Mouse (Mus musculus) gastrocnemius, postnatal 10 days (tissue): ENCODE data around the gene Dnah14. TPM values are rescaled to one million over a fixed set of nuclear protein-coding genes. Genes with fewer than 3 reads are reported as not detected.

Source experiments
- DNase-seq: peaks from one replicate; pipeline ENCODE4 v3.0.0; 2021; ENCODE audit warnings: mixed read lengths
- long read RNA-seq, 2 experiments: library from polyadenylated mRNA; stranded (forward); transcript quantifications; one replicate each; pipeline ENCODE4 v2.0.0; 2021
- total RNA-seq, 2 experiments: library from RNA; stranded (reverse); gene quantifications; 2 replicates each; pipeline ENCODE4 v1.2.3; 2021

Gene Dnah14
- total RNA-seq, result under 1 TPM; 0.12 to 0.65 TPM
- long read RNA-seq, experiment 1, partial matches to known transcripts, result 0 of 1 reads
- long read RNA-seq, experiment 1, other reads (novel, unspliced or antisense), result 1 of 1 reads
- long read RNA-seq, experiment 2, result 0 reads

DNA sequence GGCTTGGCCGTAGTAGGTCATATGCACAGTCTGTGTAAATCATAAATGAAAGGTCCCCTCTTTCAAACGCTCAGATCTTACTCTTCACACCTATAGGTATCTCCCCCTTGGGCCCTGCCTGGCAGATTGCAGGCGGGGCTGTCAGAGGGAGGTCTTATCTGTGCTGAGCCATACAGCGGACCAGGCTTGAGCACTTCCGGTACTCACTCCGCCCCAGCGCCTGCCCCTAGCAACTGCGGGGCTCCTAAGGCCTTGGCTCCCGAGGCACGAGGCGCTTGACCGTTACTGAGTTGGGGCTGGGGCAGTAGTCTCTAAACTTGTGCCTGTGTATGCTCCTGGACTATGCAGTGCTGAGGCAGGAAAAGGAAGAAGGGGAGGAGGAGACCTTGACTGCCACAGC, at the start of gene Dnah14:
Gene Dnah14 (plus strand): TSS at position 238 of the 400 bp plus-strand sequence.
- DNase-seq, result no peak

DNA sequence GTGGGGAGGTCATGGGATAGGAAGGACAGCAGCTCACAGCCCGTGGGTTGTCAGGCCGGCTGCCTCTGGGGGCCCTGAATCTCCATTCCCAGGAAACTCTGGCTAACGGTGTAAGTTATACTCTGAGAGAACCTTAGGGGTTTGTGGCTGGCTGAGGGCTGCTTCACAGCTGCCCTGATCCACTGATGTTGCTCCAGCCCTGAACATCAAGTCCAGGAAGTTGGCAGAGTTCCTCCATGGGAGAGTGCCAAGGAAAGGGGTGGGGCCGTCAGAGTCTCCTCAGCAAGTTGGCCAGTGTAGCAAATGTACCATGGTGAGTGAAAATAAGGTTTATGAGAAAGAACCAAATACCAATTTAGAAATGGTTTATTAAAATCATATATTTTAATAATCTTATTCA, 47.0 kb upstream of the Dnah14 start:
- DNase-seq, result peak; percentile 88

DNA sequence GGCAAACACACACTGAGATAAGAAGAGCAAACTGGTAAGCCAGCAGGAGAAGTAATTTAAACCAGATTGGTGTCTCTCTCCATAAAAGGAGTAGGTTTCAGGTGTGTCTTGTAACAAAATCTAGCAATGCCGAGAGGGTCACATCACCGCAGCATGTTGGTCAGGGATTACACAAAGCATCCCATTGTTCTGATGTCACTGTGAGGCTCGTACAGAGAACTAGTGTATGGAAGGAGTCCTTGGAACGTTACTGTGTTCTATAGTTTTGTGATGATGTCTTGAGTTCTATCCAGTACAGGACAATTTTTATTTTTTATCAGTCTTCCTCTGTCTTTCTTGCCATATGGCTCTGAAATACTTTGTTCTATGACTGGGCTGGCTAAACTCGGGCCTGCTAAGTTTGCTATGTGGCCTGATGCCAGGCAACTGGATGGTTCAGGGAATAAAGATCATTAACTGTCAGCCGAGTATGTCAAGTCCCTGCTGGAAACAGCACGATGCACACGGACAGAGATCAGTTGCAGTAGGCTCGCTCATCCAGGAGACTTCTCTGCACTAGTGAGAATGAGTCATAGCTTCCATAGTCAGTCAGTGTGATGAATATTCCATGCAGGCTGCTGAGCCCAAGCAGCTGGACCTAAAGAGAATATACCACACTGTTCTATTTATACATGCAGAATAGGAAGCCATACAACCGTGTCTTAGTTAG, 41.0 kb upstream of the Dnah14 start:
- DNase-seq, result no peak

DNA sequence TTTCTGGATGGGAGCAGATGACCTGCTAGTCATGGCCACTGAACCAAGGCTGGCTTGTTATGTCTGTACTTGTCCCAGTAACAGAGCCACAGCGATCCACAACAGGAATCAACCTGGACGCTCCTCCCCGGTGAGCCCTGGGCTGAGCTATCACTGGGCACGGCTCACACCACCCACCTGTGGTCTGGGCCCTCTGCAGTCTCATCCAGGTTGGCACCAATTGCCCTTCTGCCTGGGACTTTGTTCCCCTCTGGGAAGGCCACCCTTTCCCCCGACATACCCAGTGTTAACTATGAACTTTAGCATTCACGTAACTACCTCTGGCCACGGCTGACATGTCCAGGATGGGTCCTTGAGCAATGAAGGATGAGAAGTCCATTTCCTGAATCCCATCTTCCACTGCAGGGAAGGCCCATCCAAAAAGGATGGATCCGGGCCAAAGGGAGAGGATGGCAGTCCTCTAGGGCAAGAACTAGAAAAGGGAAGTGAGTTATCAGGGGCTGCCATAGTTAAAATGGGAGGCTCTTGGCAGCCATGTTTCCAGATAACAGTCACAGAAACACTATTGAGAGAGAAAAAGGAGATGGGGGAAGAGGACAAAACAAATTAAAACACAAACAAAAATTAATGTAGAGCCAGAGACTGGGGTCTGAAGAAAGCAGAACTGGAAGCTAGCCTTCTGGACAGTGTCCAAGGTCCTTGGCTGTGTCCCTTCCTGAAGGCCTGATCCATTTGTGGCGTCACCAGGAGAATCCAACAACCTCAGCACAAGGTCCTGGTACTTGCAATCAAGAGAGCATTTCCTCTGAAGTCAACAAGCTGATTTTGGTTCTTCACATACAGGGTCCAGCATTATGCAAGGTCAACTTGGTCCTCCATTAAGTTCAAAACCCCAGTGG, 38.5 kb upstream of the Dnah14 start:
- no peak for DNase-seq

DNA sequence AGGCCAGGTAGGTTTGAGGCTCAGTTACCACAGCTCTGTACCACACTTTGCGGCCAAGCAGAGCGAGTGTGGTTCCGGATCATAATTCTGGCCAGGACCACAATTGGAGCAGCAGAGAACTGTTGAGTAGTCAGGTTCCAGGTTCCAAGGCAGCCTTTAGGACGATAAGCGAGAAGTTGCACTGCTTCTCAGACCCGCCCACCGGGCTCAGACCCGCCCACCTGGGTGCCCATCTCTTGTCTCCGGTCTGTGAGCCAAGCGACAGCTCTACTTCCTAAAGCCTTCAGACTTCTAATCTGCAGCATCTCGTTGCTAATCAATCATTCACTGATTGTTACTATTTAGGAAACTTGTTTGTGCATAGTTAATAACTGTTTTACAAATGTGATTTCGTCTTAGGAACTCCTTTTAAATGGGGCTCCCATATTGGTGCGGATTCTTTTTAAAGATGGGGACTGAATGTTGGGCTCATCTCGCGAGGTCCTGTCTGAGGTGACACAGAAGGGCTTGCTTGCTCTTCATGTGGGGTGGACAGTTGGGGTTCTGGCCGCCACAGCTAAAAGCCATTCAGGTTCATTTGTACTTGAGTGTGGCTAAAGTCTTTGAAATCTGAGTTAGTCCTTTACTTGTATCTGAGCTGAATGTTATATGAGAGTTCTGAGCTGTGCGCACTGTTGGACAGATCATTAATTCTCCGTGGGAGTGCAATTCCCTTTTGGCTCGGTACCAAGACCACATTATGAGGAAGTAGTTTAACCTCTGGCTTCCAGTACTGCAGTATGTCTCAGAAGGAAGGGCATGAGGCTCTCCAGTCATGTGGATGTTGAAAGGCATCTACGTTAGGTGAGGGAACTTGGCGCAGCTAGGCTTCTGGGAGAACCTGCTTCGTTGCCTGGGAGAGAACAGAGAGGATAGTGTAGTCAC, 36.3 kb upstream of the Dnah14 start:
- no peak for DNase-seq

DNA sequence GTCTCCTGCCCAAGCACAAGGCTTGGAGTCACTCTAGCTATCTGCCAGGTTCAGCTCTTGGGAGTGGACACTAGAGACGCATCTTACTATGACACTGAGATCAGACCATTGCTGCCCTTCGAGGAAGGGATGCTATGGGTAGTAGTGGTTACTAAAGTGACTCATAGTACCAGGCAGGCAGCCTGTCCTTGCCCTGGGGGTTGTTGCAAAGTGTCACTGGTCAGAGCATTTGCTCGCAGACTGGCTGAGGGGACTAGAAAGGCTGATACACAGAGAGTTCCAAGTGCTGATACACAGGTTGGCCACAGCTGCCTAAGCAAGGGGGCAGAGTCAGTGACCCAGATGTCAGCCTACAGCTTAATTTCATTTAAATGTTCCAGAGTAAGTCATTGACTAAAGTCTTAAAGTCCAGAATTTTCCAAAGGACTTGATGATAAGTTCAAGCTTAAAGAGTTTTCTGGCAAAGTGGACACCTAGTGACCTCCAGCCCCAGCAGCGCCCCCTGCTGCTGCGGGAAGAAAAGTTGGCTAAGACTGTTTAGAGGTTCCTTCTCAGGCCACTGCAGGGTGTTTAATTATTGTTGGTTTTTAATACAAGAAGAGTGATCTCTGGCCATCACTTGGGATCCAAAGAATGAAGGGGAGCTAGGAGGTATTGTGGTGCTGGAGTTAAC, 32.5 kb upstream of the Dnah14 start:
- peak; percentile 49 for DNase-seq

DNA sequence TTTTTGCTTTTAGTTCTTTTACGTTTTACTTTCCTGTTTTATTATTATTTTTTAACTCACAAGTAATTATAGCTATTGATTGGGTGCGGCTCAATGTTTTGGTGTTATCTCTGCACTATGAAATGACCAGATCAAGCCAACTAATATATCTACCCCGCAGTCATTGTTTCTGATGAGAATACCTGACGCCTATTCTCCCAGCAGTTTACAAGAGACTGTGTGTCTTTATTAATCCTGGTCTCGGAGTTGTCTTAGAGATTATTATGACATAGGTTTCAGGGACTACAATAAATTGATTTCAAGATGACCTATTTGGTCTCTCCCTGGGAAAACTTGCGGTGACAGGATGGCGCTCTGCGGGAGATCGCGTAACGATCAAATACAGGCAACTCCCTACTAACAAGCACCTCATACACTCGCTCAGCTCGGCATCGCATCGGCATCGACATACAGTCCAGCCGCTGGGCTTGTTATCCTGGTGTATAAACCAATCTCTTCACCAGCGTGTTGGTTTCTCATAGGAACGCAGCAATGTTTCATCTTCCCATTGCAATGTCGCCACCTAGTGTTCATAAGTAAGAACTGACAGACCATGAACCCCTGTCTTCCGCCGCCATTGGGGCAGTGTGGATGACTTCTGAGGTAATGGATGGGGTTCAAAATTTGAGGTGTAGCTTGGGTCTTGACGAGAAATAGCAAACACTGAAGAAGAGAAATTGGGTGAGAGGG, 31.2 kb upstream of the Dnah14 start:
- DNase-seq, result peak; percentile 42

DNA sequence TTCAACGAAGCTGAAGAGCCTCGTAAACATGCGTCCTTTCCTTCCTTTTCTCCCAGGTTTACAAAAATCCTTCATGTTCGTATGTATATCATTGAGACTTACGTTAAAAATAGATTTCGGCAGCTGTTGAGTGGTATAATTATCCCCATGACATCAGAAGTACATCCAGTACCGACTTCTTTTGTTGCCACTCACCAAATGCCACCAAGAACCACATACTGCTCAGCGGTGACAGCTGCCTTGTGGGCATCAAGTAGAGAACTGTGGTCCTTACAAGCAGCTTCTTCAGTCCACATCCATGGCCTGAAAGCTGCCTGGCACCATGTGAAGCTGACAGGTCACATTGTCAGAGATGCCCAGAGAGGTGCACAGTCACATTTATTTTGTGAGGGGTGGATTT, 26.4 kb upstream of the Dnah14 start:
- no peak for DNase-seq

DNA sequence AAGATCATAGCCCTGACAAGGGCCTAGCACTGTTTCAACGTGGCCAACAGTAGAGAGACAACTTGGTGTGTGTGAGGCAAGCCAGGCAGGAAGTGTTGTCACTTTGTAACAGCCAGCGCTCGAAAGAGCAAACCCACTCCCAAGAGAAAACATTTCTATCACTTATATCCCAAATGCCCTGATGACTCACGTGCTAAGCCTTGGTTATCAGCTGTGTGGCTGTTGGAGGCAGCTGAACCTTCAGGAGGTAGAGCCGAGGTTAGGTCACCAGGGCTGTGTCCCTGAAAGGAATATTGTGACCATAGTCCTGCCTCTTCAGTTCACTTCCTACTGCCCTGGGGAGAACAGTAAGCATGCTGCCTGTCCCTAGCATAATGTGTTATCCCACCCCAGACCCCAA, 25.5 kb upstream of the Dnah14 start:
- DNase-seq, result no peak

DNA sequence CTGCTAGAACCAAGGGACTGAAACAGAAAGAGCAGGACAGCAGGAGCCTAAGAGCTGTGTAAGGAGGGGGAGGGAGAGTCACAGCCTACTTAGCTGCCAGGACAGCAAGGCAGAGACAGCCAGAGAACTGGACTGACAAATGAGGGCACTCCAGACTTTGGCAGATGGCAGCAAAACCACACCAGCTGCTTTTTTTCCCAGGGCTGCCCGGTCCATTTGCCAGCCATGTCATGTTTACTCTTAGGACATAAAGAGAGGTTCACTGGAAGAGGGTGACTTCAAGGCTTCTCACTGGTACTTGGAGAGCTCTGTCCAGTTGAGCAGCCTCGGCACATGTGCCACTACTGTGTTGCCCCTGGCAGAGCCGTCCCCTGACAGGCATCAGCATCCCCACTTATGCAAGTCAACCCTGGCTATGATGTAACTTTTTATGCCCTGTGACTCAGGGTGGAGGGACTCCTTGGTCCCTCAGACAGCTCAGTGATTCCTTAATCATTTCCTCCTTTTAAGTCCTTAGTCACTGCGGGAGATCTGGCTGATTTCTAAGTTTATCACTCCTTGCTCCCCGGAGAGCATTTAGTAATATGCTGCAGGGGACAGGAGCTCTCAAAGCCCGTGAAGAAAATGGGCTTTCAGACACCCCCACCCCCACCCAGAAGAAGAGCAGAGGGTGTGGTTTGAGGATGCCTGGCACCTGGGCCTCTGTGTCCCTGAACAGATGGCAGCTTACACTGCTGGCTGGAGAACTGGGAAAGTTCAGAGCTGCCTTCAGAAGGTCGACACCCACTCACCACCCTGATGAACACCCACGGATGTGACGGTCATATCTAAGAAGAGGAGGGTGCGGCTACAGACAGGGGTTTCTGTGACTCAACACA, 23.6 kb upstream of the Dnah14 start:
- DNase-seq, result no peak

DNA sequence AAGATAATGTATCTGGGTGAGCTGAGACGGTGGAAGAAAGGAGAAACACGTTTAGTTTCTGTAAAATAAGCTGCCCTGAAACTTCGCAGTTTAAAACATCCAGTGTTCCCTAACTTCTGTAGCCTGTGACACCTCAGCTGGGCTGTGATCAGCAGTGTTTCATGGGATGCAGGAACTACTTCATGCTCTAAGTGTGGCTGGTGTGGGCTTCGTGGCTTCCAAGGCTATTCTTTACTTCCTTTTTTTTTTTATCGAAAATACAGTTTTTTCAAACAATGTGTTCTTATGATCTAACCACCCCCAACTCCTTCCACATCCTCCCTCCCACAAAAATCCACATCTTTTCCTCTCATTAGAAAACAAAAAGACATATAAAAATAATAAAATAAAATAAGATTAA, 20.9 kb upstream of the Dnah14 start:
- DNase-seq, result no peak

DNA sequence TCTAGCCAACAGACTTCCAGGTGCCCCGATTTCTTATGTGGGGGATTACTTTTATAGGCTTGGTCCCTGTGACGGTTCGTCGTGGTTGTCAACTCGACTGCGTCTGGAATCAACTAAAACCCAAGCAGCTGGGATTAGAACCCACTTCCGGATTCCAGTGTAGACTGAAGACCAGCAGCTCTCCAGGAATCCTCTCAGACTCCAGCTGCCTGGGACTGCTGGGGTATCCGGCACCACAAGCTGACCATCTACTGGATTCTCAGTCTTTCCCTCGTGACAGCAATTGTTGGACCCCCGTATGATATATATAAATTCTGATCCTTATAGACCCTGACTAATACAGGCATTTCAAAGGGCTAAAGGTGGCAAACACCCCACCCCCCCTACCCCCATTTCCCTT, 16.7 kb upstream of the Dnah14 start:
- DNase-seq, result no peak

DNA sequence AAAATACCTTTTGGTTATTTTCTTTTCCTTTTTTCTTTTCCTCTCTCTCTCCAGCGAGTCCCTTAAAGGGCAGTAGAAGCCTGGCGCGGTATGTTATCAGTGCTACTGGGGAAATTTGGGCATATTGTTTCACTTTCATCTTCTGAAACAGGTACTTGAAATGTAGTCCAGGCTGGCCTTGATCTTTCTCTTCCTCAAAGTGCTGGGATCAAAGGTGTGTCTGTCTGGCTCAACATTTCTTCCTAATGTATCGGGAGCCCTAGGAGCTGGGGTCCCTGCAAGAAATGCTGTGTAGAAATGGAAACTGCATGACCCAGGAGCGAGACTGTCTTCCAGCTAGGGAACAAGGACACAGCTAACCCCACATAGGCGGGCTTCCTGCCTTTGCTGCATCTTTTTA, 16.0 kb upstream of the Dnah14 start:
- DNase-seq, result no peak

DNA sequence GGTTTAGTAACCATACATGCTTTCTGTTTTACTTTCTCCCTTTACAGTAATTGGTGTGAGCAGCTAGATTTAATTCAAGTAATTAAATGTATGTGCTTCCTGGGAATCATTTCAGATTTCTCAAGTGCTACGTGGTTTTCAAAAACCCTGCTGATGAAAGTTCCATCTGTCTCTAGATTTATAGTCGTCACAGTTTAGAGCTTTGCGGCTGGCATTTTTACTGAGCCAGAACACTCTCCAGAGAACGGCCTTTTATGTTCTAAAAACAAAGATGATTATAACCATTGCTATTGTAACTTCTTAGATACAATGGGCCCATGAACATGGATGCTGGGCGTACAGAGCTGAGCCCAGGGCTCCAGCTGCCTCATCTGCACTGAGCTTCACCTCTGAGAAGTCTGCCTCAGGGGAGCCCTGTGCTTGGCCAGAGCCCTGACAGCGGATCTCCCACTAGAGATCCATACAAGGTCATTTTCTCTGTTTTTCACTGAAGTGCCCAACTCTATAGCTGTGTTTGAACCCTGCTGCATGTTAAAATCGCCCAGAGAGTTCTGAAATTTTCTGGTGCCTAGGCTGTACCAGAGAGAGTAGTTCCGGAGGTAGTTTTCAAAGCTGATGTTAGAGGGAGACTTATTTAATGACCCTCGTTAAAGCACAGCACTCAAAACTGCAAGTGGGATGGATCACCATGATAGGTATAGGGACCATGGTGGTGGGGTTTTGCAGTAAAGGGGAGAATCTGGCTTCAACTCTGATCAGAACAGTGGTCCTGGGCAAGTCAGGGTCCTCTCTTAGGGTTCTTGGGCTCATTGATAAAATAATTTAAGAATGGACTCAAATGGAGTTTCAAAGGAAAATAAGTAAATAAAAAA, 15.2 kb upstream of the Dnah14 start:
- no peak for DNase-seq

DNA sequence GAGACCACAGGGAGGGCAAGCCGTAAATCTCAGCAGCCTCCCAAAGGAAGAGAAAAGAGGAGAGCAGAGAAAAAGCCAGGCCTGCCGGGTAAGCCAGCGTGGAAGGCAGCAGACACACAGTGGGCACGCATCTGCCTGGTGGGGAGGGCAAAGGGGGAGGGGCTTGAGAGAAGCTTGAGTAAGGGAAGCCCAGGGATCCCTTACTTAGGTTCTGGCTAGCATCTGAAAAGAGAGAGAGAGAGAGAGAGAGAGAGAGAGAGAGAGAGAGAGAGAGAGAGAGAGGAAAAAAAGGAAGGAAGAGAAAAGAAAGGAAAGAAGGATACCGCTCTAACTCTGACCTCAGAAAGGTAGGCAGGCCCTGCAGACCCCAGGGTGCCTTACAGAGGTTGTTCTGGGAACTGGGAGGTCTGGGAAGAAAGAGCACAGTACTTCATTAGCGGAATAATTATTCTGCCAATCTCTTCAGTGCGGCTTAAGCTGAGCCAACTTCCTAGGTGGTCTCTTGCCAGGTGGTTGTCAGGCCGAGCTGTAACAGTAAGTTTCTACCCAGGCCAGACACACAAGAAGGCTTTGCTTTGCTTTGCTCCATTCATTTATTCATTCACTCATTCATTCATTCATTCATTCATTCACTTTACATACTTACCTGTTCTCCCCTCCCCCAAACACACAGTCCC, 14.5 kb upstream of the Dnah14 start:
- DNase-seq, result no peak

DNA sequence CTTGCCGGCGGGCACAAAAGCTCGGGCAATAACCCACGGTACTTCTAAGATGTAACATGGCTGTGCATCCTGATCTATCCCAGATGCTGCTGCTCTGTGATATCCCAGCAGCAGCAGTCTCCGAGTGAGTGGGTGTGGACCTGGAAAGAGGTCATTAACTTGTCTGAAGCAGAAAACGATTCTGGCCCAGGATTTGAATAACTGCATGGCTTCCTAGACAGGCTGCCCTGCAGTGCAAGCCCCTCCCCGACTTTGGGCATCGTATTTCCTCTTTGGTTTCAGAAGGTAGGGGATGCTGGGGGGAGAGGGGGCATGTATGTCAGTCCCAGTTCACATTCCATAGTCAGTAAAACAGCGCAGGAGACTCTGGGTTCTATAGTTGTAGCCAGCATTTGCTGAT, 6.9 kb upstream of the Dnah14 start:
- no peak for DNase-seq

DNA sequence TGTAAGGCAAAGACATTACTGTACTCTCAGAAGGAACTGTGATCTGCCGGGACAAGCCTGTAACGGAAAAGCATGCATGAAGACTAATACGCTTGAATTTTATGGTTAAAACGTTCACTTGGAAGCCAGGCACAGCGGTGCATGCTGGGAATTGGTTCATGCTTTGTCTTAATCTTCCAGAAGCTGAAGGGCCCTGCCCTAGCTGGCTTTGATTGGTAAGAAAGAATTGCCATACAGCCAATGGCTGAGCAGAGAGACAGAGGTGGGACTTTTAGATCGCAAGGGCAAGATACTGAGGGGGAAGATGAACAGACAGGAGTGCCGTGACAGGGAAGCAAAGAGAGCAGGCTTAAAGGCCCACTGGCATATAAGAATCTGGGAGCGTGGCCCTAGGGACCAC, 6.8 kb downstream of the Dnah14 start:
- DNase-seq, result no peak

DNA sequence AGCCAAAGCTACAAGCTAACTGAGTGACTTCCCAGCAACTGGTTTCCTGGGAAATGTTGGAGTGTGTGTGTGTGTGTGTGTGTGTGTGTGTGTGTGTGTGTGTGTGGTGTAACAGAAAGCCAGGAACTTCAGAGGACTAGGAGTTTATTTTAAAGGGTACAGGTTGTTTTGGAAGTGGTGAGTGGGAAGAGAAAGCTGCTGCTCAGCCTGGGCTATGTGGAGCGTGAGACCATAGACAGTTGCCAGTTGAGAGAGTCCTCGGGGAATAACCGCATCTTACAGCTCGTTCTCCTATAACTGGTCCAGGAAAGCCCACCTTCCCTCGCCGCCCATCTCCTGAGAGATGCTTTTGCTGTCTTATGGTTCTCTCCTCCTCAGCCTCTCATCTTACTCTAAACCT, 12.8 kb downstream of the Dnah14 start:
- DNase-seq, result no peak
